Mouse (Mus musculus) ES-Bruce4 (cell line): ENCODE measurements around the gene Rnf220. TPM values are rescaled to one million over a fixed set of nuclear protein-coding genes. Genes with fewer than 3 reads are reported as not detected.
A peak's percentile ranks its signal among the peaks of the same experiment; 100 is the strongest.

ENCODE experiments used
- H3K27ac ChIP-seq: 2 replicates; pipeline ENCODE4 v1.5.1; 2012; ENCODE audit warnings: low read length, inconsistent platforms; ENCODE audit not compliant: insufficient read depth
- H3K27me3 ChIP-seq: 2 replicates; pipeline ENCODE4 v1.6.1; 2012; ENCODE audit warnings: mild to moderate bottlenecking, low read length, inconsistent platforms; ENCODE audit not compliant: control insufficient read depth, poor library complexity, insufficient read depth, severe bottlenecking
- H3K36me3 ChIP-seq: 2 replicates; pipeline ENCODE4 v1.6.1; 2012; ENCODE audit warnings: inconsistent platforms, mild to moderate bottlenecking, low read length, moderate library complexity; ENCODE audit not compliant: control insufficient read depth, poor library complexity, insufficient read depth, severe bottlenecking
- H3K4me1 ChIP-seq: one replicate; pipeline ENCODE4 v1.8.1; 2011; ENCODE audit warnings: low read length; ENCODE audit not compliant: control insufficient read depth, insufficient read depth
- H3K4me3 ChIP-seq: 2 replicates; pipeline ENCODE4 v1.5.1; 2011; ENCODE audit warnings: low read depth, mild to moderate bottlenecking, low read length
- H3K9ac ChIP-seq: 2 replicates; pipeline ENCODE4 v1.6.1; 2012; ENCODE audit warnings: low read depth, mild to moderate bottlenecking, inconsistent platforms; ENCODE audit not compliant: poor library complexity, severe bottlenecking
- H3K9me3 ChIP-seq: replicated peaks from 2 replicates; pipeline ENCODE4 v1.6.1; 2012; ENCODE audit warnings: mild to moderate bottlenecking, low read length, inconsistent platforms; ENCODE audit not compliant: control insufficient read depth, poor library complexity, insufficient read depth, severe bottlenecking
- CTCF ChIP-seq: IDR thresholded peaks from one replicate; pipeline ENCODE4 v1.8.1; 2011; ENCODE audit warnings: low read depth, low read length
- EP300 ChIP-seq: IDR thresholded peaks from 2 replicates; pipeline ENCODE4 v1.6.1; 2011; ENCODE audit warnings: low read depth, low read length; ENCODE audit not compliant: insufficient read depth
- POLR2A ChIP-seq: IDR thresholded peaks from one replicate; pipeline ENCODE4 v1.8.1; 2011; ENCODE audit warnings: low read length; ENCODE audit not compliant: insufficient read depth
- polyA plus RNA-seq: library from polyadenylated mRNA; stranded (reverse); fragments of >200 nt; gene quantifications from 2 replicates; pipeline ENCODE4 v1.2.4, GENCODE M21; 2011; ENCODE audit warnings: low read depth; ENCODE audit not compliant: missing spikeins, insufficient read depth, insufficient read length

The Rnf220 gene
- polyA plus RNA-seq, 1 experiment = 132 TPM

DNA sequence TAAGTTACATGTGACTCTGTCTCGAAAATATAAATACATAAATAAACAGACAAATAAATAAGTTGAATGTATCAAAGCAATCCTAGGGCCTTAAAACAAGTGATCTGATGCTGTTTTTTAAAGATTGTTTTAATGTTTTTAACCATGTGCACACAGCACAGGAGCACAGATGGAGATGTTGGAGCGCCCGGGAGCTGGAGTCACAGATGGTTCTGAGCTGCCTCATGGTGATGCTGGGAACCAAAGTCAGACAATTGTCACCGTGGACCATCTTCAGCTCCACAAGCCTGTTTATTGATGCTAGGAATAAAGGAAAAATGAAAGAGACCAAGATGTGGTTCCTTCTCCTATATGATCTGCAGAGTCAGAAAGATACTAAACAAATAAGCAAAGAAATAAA lies 21.4 kb upstream of the Rnf220 start:
- no peak overlapping the region for H3K4me3 ChIP-seq
- no peak overlapping the region for H3K27ac ChIP-seq
- H3K9ac ChIP-seq = no peak overlapping the region
- H3K4me1 ChIP-seq = no peaks in the 10 kb centered on the region
- H3K27me3 ChIP-seq = no peaks in the 10 kb centered on the region; the same call in 1 of the 2 replicates
- H3K9me3 ChIP-seq = no peaks in the 10 kb centered on the region
- no peak for TF ChIP-seq EP300
- no peak for TF ChIP-seq CTCF
- no peak for TF ChIP-seq POLR2A
- no peaks in the 10 kb centered on the region for H3K36me3 ChIP-seq

DNA sequence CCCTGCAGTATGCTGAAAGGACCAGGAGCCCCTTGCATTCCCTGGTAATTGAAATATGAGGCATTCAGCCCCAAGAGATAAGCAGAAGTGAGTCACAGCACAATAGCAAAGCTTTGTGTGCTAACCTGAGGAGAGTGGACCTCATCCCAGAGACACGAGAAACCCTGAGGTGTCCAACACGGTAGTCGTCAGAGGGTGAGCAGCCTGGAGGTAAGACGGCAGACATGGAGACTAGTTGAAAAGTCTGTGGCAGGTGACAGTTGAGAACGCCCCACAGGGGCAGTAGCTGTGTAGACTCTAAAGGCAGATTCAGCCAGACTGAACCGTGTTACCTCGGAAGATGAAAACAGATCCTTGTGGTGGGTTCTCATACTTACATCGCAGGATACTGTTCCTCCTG lies 2.2 kb upstream of the Rnf220 start:
- H3K4me1 ChIP-seq = no peaks in the 10 kb centered on the region
- no peak overlapping the region for H3K27ac ChIP-seq
- H3K4me3 ChIP-seq = no peak overlapping the region
- no peaks in the 10 kb centered on the region; the same call in 1 of the 2 replicates for H3K9me3 ChIP-seq
- no peaks in the 10 kb centered on the region for H3K36me3 ChIP-seq
- H3K9ac ChIP-seq = no peak overlapping the region
- H3K27me3 ChIP-seq = no peaks in the 10 kb centered on the region
- no peak for TF ChIP-seq POLR2A
- no peak for TF ChIP-seq EP300
- no peak for TF ChIP-seq CTCF

GRCm38 (mm10) chr4:117495869-117496401 lies 917 bp downstream of the Rnf220 start:
- Histone ChIP-seq H3K27ac (no peak overlapping the region), H3K9me3 (no peaks in the 10 kb centered on the region), H3K4me1 (no peaks in the 10 kb centered on the region), H3K36me3 (no peaks in the 10 kb centered on the region), H3K27me3 (peaks cover 2% of the 10 kb centered on the region; the same call in 1 of the 2 replicates), H3K4me3 (peak overlapping the region; percentile 77), H3K9ac (peak overlapping the region; percentile 59)
- TF ChIP-seq POLR2A = no peak
- no peak for TF ChIP-seq CTCF
- no peak for TF ChIP-seq EP300

DNA sequence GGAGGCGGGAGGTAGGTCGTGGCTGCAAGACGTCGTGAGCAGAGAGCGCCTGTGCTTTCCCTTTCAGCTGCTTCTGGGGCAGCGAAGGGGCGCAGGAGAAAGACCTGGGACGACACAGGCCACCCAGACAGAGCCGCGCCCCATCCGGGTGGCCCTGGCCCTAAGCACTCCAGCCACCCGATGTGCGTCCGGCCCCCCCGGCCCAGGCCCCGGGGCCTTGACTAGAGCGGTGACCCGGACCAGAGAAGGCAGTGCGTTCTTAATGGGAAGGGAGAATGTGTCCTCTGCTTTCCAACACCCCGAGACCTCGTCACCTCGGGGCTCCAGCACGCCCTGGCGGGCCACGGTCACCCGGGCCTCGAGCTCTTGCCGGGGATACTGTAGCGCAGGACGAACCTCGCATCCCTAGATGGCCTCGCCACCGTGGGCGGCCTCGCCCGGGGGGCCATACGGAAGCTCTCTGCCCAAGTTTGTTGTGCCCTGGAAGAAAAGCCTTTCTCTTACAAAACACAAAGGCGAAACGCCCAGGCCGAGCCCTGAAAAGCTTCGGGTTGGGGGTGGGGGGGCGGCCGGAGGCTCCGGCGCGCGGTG lies 1.8 kb downstream of the Rnf220 start:
- Histone ChIP-seq H3K4me3 (peak overlapping the region; percentile 49), H3K27me3 (peaks cover 2% of the 10 kb centered on the region; the same call in 1 of the 2 replicates), H3K27ac (no peak overlapping the region), H3K9ac (peak overlapping the region; percentile 59), H3K4me1 (no peaks in the 10 kb centered on the region), H3K9me3 (no peaks in the 10 kb centered on the region), H3K36me3 (no peaks in the 10 kb centered on the region)
- TF ChIP-seq EP300 = no peak

- Histone ChIP-seq H3K36me3 (no peaks in the 10 kb centered on the region), H3K4me3 (peak overlapping the region; percentile 49), H3K27ac (no peak overlapping the region), H3K9ac (peak overlapping the region; percentile 59), H3K9me3 (no peaks in the 10 kb centered on the region), H3K4me1 (no peaks in the 10 kb centered on the region), H3K27me3 (peaks cover 2% of the 10 kb centered on the region; the same call in 1 of the 2 replicates)
- no peak for TF ChIP-seq POLR2A
- TF ChIP-seq CTCF = no peak
- TF ChIP-seq EP300 = no peak
Measured at GRCm38 (mm10) chr4:117493905-117494851, 2.7 kb downstream of the Rnf220 start.

DNA sequence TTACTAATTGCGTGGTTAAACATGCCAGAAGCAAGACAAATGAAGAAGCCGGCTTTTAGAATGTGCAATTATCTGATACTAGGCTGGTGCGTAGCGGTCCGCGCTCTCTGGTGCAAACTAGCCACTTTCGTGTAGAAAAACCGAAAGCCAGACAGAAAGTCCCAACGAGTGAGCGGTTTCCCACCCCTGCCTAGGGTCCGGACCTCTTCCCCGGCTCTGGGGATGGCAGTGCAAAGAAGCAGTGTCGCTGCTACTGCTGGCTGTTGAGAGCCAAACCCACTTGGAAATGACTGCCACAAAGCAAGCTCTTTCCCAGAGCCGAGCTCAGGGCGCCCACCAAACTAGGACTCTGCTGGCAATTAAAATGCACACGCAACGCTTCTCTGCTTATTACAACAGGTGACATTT lies 3.7 kb downstream of the Rnf220 start:
- no peak overlapping the region for H3K27ac ChIP-seq

More for the DNA sequence above, 3.7 kb downstream of the Rnf220 start:
- no peaks in the 10 kb centered on the region for H3K36me3 ChIP-seq
- peaks cover 2% of the 10 kb centered on the region; the same call in 1 of the 2 replicates for H3K27me3 ChIP-seq
- TF ChIP-seq CTCF = no peak
- TF ChIP-seq EP300 = no peak
- no peak for TF ChIP-seq POLR2A
- H3K4me3 ChIP-seq = no peak overlapping the region
- no peaks in the 10 kb centered on the region for H3K9me3 ChIP-seq
- H3K9ac ChIP-seq = no peak overlapping the region
- H3K4me1 ChIP-seq = no peaks in the 10 kb centered on the region
